Mouse (Mus musculus) liver, postnatal 0 days (tissue): ENCODE results near the gene Tmem165.

ENCODE experiments used
- CTCF ChIP-seq: sonication (generic); IDR thresholded peaks from 2 replicates; pipeline ENCODE4 v1.5.1; 2016; ENCODE audit warnings: antibody characterized with exemption, low read depth
- EP300 ChIP-seq: IDR thresholded peaks from 2 replicates; pipeline ENCODE4 v1.6.1; 2016; ENCODE audit warnings: antibody characterized with exemption, low read depth, mild to moderate bottlenecking

GRCm38 (mm10) chr5:76139808-76140729 is 43.6 kb upstream of the Tmem165 start, which contains the start of gene Srd5a3:
- peak; percentile 96 for TF ChIP-seq CTCF
- peak; percentile 46; the same call in 1 of the 2 replicates for TF ChIP-seq EP300
